Mouse (Mus musculus) liver, embryonic 14.5 days (tissue): ENCODE results near the gene 4921507P07Rik. TPM values are rescaled to one million over a fixed set of nuclear protein-coding genes. Genes with fewer than 3 reads are reported as not detected.
A peak's percentile ranks its signal among the peaks of the same experiment; 100 is the strongest.
"Not testable (repeated sequence)": the region's sequence is repeated elsewhere in the genome, so short reads cannot be mapped to it uniquely, and the experiment has no call there.

Experiments used
- ATAC-seq: fragments of 200-750 bp; cut with Nextera tagmentation; 2 replicates; pipeline ENCODE4 v1.8.0; 2017; ENCODE audit warnings: moderate number of reproducible peaks, mild to moderate bottlenecking, moderate library complexity; ENCODE audit not compliant: insufficient read depth
- DNase-seq, 3 experiments: peaks; one replicate each; pipeline ENCODE4 v3.0.0-alpha.2; 2012 to 2013; ENCODE audit warnings: low read depth in 3 of 3, low spot score in 3 of 3
- H3K27ac ChIP-seq: fragments of 300-500 bp; sonication (generic); 2 replicates; pipeline ENCODE4 v1.5.1; 2014; ENCODE audit warnings: moderate library complexity, mild to moderate bottlenecking, control low read depth, inconsistent platforms
- H3K27me3 ChIP-seq: fragments of 300-500 bp; sonication (generic); 2 replicates; pipeline ENCODE4 v1.6.1; 2014; ENCODE audit warnings: mild to moderate bottlenecking, low read length, moderate library complexity; ENCODE audit not compliant: control insufficient read depth, insufficient read depth
- H3K36me3 ChIP-seq: fragments of 300-500 bp; sonication (generic); replicated peaks from 2 replicates; pipeline ENCODE4 v1.6.1; 2014; ENCODE audit warnings: low read depth; ENCODE audit not compliant: control insufficient read depth, insufficient read depth
- H3K4me1 ChIP-seq, 2 experiments: fragments of 200-500 bp in 1 of 2; fragments of 300-500 bp in 1 of 2; sonication (generic) in 1 of 2; replicated peaks; 2 replicates each; pipeline ENCODE4 v1.6.1; 2012 to 2014; ENCODE audit warnings: antibody characterized with exemption in 1 of 2, inconsistent platforms in 1 of 2, low read length in 1 of 2; ENCODE audit not compliant: control insufficient read depth in 2 of 2, insufficient read depth in 2 of 2
- H3K4me2 ChIP-seq: fragments of 300-500 bp; sonication (generic); 2 replicates; pipeline ENCODE4 v1.6.1; 2014; ENCODE audit warnings: low read depth, mild to moderate bottlenecking, control low read depth, moderate library complexity
- H3K4me3 ChIP-seq, 2 experiments: fragments of 200-500 bp in 1 of 2; fragments of 300-500 bp in 1 of 2; sonication (generic) in 1 of 2; 2 replicates each; pipeline ENCODE4 v1.5.1; 2012 to 2014; ENCODE audit warnings: low read depth in 2 of 2, low read length in 2 of 2, mild to moderate bottlenecking in 2 of 2, control low read depth in 1 of 2, inconsistent platforms in 1 of 2, moderate library complexity in 1 of 2; ENCODE audit not compliant: insufficient read depth in 1 of 2
- H3K9ac ChIP-seq: fragments of 300-500 bp; sonication (generic); replicated peaks from 2 replicates; pipeline ENCODE4 v1.6.1; 2014; ENCODE audit warnings: mild to moderate bottlenecking, control low read depth, moderate library complexity
- H3K9me3 ChIP-seq: fragments of 300-500 bp; sonication (generic); 2 replicates; pipeline ENCODE4 v1.6.1; 2016; ENCODE audit warnings: low read length, mixed read lengths; ENCODE audit not compliant: control insufficient read depth
- CTCF ChIP-seq: IDR thresholded peaks from 2 replicates; pipeline ENCODE4 v1.5.1; 2016; ENCODE audit warnings: antibody characterized with exemption, low read depth, control low read depth
- EP300 ChIP-seq: IDR thresholded peaks from 2 replicates; pipeline ENCODE4 v1.6.1; 2016; ENCODE audit warnings: antibody characterized with exemption, low read depth
- WGBS: fragments of 180-500 bp; shearing (Covaris S2); extraction: QIAGEN DNeasy Blood & Tissue Kit; methylation state at CpG from one replicate; pipeline ENCODE4 v1.1.7; 2014; ENCODE audit not compliant: insufficient replicate concordance; 5-methylcytosine and 5-hydroxymethylcytosine counted together
- polyA plus RNA-seq, 2 experiments: library from polyadenylated mRNA; depleted of rRNA in 1 of 2; stranded (reverse) in 1 of 2; unstranded in 1 of 2; fragments of >200 nt; fragmentation: Nextera tagmentation in 1 of 2; extraction: Ambion mirVana in 1 of 2; gene quantifications; 2 replicates each; pipeline versions ENCODE4 v1.2.1 to v1.2.3; 2012 to 2014

The 4921507P07Rik gene
- polyA plus RNA-seq, 2 experiments: 0.31 to 0.39 TPM

GRCm38 (mm10) chr6:50560776-50561175, 35.7 kb downstream of the 4921507P07Rik start:
- Histone ChIP-seq H3K9ac (no peak overlapping the region), H3K27ac (no peak overlapping the region), H3K36me3 (peaks cover 7% of the 10 kb centered on the region), H3K4me1 (peaks cover 0 to 3% of the 10 kb centered on the region in 2 experiments; a peak in 2 of 4 replicates), H3K4me3 (no peak overlapping the region), H3K4me2 (no peak overlapping the region), H3K9me3 (no peaks in the 10 kb centered on the region), H3K27me3 (no peaks in the 10 kb centered on the region)
- DNase-seq: no peak
- TF ChIP-seq EP300: no peak
- no peak for TF ChIP-seq CTCF
- 81% methylated on average over 1 of the region's 1 CpGs for WGBS
- no peak for ATAC-seq

- 28% methylated on average over 4 of the region's 4 CpGs for WGBS
- H3K4me1 ChIP-seq: peaks cover 0 to 3% of the 10 kb centered on the region in 2 experiments; a peak in 2 of 4 replicates
- DNase-seq: no peak
- H3K27ac ChIP-seq: no peak overlapping the region
- no peak overlapping the region for H3K4me2 ChIP-seq
- no peak overlapping the region for H3K9ac ChIP-seq
- H3K36me3 ChIP-seq: peaks cover 3% of the 10 kb centered on the region
- no peak for ATAC-seq
- no peaks in the 10 kb centered on the region for H3K27me3 ChIP-seq
- TF ChIP-seq EP300 (no peak), CTCF (no peak)
- H3K9me3 ChIP-seq: no peaks in the 10 kb centered on the region
- no peak overlapping the region for H3K4me3 ChIP-seq
These were observed 37.6 kb downstream of the 4921507P07Rik start for GRCm38 (mm10) chr6:50558877-50559276.

- Histone ChIP-seq H3K9me3 (no peaks in the 10 kb centered on the region), H3K4me2 (no peak overlapping the region), H3K36me3 (no peaks in the 10 kb centered on the region), H3K27ac (no peak overlapping the region), H3K4me3 (no peak overlapping the region), H3K4me1 (peaks cover 0 to 7% of the 10 kb centered on the region in 2 experiments; a peak in 2 of 4 replicates), H3K27me3 (no peaks in the 10 kb centered on the region), H3K9ac (no peak overlapping the region)
- no peak for DNase-seq
- ATAC-seq: no peak
- no peak for TF ChIP-seq EP300
- TF ChIP-seq CTCF: peak; percentile 15; the same call in 1 of the 2 replicates
- WGBS: 77% methylated on average over 6 of the region's 6 CpGs
These were observed 38.9 kb downstream of the 4921507P07Rik start for GRCm38 (mm10) chr6:50557566-50557965.

GRCm38 (mm10) chr6:50554223-50554622, 42.2 kb downstream of the 4921507P07Rik start:
- H3K27ac ChIP-seq, H3K4me2 ChIP-seq, H3K9ac ChIP-seq, H3K4me1 ChIP-seq, DNase-seq, H3K36me3 ChIP-seq, H3K27me3 ChIP-seq, ATAC-seq, H3K4me3 ChIP-seq, H3K9me3 ChIP-seq: not testable (repeated sequence)
- WGBS: 57% methylated on average over 2 of the region's 2 CpGs

- H3K27ac ChIP-seq: no peak overlapping the region
- peaks cover 0 to 5% of the 10 kb centered on the region in 2 experiments; a peak in 1 of 4 replicates for H3K4me1 ChIP-seq
- no peak overlapping the region for H3K9ac ChIP-seq
- 0 out of 2 replicates have a peak overlapping the region, but pooled peaks have one; percentile 2 for H3K4me2 ChIP-seq
- ATAC-seq (peak; percentile 70), DNase-seq (peak in 2 of 3 experiments; percentile 17 to 28)
- no peaks in the 10 kb centered on the region for H3K27me3 ChIP-seq
- no peak for TF ChIP-seq CTCF
- no peaks in the 10 kb centered on the region for H3K9me3 ChIP-seq
- no peaks in the 10 kb centered on the region for H3K36me3 ChIP-seq
- WGBS: 59% methylated on average over 5 of the region's 5 CpGs
- no peak overlapping the region for H3K4me3 ChIP-seq
These were observed 43.4 kb downstream of the 4921507P07Rik start for GRCm38 (mm10) chr6:50552881-50553518.
